Mouse (Mus musculus) left cerebral cortex, postnatal 14 days (tissue): ENCODE data around the gene Kdm4d. TPM values are rescaled to one million over a fixed set of nuclear protein-coding genes. Genes with fewer than 3 reads are reported as not detected.

Experiments used
- DNase-seq, 2 experiments: peaks; one replicate each; pipeline ENCODE4 v3.0.0; 2021 to 2022; ENCODE audit warnings: low spot score in 2 of 2, mixed read lengths in 1 of 2
- intact Hi-C: fragments of 180-260 bp; cut with DNase I; formaldehyde crosslinking; loops from one replicate; pipeline ENCODE4 v1.15.1; 2025
- long read RNA-seq, 2 experiments: library from polyadenylated mRNA; stranded (forward); transcript quantifications; one replicate each; pipeline ENCODE4 v2.0.0; 2021
- total RNA-seq, 2 experiments: library from RNA; stranded (reverse); gene quantifications; 2 replicates each; pipeline ENCODE4 v1.2.3; 2021

Gene Kdm4d
- 1 to 10 TPM; 1.4 to 1.6 TPM for total RNA-seq
- long read RNA-seq, experiment 1, partial matches to known transcripts, result 1 of 6 reads
- long read RNA-seq, experiment 1, other reads (novel, unspliced or antisense), result 2 of 6 reads
- long read RNA-seq, experiment 2, partial matches to known transcripts, result 0 of 2 reads
- long read RNA-seq, experiment 2, other reads (novel, unspliced or antisense), result 1 of 2 reads

DNA sequence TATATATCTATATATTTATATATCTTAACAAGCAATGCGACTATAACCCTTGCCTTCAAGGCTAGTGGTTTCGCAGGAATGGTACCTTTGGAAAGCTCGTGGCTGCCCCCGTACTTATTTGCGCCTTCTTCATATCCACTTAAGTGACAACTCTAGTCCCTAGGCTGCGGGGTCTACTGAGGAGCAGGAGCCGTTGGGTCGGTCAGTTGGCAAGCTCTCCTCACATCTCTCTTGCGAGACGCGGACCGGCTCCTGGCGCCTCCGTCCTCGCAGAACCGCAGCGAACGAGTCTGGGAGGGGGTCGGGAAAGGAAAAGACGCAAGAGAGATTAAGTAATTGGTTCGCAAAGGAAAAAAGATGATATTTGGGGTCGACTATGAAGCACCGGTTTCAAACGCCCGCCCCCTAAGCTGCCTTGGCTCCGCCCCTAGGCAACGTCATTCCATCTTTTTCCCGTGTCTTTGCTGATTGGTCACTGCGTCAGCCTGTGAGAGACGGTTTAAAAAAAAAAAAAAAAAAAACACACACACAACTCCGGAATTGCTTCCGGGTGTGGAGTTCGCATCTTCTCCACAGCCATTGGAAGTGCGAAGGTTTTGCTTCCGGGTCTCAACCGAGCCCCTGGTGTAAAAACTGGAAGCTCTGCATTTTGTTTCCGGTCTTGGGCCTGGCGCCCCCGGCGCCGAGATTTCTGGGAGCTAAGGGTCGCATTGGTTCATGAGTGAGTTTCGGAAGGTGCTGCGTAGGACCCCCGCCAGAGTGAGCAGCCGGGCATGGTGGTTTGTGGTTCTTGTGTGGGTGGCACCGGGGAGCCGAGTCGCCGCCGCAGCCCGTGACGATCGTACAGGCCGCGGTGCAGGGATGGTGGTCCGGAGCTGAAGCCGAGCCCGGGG is at the start of gene Kdm4d, which contains the start of gene Cwc15:
Gene Kdm4d (minus strand): TSS at position 460 of the 893 bp plus-strand sequence.
Gene Cwc15 (plus strand): TSS at position 595 of the 893 bp plus-strand sequence.
- DNase-seq, result peak; percentile 97 to 99
- intact Hi-C loops, result no loop called here

- intact Hi-C loops, result no loop called here
- no peak for DNase-seq
Measured at GRCm38 (mm10) chr9:14548366-14548761, 48.1 kb upstream of the Kdm4d start.

DNA sequence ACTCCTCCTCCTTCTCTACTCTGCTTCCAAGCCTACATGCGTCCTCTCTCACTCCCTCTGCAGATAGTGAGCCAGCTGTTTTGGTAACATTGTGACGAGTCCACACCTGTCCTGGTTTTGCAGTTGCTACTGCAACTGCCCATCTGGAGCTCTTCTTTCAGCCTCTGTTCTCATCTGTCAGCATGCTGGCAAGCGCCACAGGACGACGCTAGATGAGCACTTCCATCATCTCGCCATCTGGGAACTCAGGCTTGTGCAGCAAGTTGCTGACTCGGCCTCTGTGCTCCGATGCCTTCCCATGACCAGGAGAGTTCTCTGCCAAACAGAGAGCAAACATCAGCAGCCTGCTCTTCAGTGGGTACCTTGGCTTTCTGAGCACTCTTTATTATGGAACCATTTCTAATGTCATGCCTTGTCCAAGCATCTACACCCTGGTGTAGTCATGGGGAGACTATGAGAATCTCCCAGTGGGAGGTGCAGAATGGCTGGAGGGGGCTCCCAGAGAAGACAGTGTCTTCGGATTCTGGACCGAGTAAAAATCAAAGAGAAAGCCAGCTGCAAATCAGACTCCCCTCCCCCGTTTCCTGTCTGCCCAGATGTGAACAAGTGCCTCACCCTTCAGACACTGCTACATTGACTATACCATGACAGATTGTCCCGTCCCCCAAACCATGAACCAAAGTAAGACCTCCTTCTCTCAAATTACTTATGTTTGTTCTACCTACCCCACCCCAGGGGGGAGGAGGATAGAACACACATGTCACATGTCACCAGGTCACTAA is 47.5 kb upstream of the Kdm4d start:
- no peak for DNase-seq
- intact Hi-C loops, result no loop called here

GRCm38 (mm10) chr9:14544034-14544757 is 43.9 kb upstream of the Kdm4d start:
- intact Hi-C loops, result no loop called here
- DNase-seq, result no peak

GRCm38 (mm10) chr9:14534833-14535456 is 34.7 kb upstream of the Kdm4d start:
- intact Hi-C loops, result no loop called here
- peak in 1 of 2 experiments; percentile 35 for DNase-seq

DNA sequence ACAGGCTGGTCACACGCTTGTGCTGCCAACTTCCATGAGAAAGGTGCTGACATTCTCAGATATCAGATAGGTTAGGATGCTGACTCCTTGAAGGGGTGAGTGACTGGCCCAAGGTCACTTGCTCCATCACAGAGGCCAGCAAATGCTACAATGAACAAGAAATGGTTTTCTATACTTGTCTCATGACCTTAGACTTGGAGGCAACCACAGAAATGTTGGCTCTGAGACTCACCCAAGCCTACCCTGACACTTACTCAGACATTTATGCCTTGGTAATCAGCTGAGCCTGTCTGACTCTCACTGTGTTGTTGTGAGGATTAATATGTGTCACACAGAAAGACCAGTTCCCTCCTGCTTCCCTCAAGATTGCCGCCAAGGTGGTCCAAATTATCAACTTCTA is 33.4 kb upstream of the Kdm4d start:
- DNase-seq, result no peak
- intact Hi-C loops, result no loop called here

- DNase-seq, result no peak
- intact Hi-C loops, result no loop called here
Measured at GRCm38 (mm10) chr9:14532283-14532682, 32.0 kb upstream of the Kdm4d start.

DNA sequence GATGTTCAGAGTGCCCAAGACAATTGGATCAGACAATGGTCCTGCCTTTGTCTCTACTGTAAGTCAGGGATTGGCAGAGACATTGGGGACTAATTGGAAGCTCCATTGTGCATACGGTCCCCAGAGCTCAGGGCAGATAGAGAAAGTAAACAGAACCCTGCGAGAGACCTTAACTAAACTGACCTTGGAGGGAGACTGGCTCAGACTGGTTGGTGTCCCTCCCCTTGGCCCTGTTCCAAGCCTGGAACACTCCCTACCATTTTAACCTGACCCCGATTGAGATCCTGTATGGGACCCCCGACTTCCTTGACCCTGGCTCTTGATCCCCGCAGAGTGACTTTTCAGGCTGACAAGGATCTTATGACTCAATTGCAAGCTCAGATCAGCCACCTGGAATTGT is 29.7 kb upstream of the Kdm4d start:
- intact Hi-C loops, result no loop called here
- no peak for DNase-seq

DNA sequence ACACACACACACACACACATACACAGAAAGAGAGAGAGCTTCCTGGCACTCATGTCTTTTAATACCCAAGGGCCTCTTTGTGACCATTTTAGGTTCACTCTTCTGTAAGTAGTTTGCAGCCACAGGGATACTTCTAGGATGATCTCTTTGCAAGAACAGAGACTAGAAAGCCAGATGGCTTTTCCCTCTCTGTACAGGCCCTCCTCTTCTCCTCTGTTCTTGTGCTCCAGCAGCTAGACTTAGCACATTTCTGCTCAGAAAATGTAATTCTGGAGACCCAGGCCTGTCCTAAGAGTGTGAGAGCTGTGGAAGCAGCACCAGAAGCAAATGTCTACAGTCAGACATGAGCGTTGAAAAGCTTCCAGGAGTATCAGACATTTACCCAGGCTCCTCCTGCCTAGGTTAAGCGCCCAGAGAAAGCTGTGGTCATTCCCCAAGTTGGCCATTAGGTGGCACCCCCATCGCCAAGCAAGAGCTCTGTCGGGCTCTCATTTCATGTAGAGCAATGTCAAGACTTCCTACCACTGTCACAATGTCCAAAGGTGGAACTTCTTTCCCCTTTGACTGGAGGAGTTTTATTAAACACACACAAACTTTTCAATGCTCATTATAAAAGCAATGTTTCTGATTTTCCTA is 23.2 kb upstream of the Kdm4d start:
- DNase-seq, result peak; percentile 85 to 87
- intact Hi-C loops, result loop anchor here (5.0 kb wide), 1 partner anchor 239 kb away; no protein-coding TSS in a partner anchor

DNA sequence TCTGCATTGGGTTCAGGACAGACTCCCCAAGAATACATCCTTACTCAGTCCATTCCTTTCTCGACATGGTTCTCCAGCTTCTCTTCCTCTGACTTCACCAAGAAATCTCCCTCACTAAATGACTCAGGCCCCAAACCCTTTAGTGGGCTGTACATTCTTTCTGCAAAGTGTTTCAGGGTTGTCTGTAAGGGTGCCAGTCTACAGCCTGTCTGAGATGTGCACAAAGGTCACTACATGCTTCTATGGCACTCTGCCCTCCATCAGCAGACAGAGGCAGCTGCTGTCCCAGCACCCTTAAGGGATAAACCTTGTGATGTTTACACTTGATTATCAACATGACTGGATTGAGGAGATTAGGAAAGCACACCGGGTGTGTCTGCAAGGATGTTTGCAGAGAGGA is 21.4 kb upstream of the Kdm4d start:
- no peak for DNase-seq
- intact Hi-C loops, result loop anchor here (1.0 to 5.0 kb wide), 2 partner anchors 178 to 241 kb away; no protein-coding TSS in a partner anchor

- intact Hi-C loops, result loop anchor here (5.0 kb wide), 1 partner anchor 241 kb away; no protein-coding TSS in a partner anchor
Measured at GRCm38 (mm10) chr9:14520971-14521670, 20.8 kb upstream of the Kdm4d start.

GRCm38 (mm10) chr9:14518105-14518504 is 17.8 kb upstream of the Kdm4d start:
- DNase-seq, result no peak
- intact Hi-C loops, result no loop called here

More at GRCm38 (mm10) chr9:14520971-14521670, 20.8 kb upstream of the Kdm4d start:
- no peak for DNase-seq

- no peak for DNase-seq
- intact Hi-C loops, result no loop called here
Measured at GRCm38 (mm10) chr9:14517296-14517695, 17.0 kb upstream of the Kdm4d start.

GRCm38 (mm10) chr9:14512633-14513445 is 12.6 kb upstream of the Kdm4d start:
- DNase-seq, result peak; percentile 31 to 58
- intact Hi-C loops, result loop anchor here (2.0 kb wide), 1 partner anchor 186 kb away; no protein-coding TSS in a partner anchor

- no peak for DNase-seq
- intact Hi-C loops, result no loop called here
Measured at GRCm38 (mm10) chr9:14500916-14501424, 688 bp upstream of the Kdm4d start.

GRCm38 (mm10) chr9:14498896-14499705 is 1.2 kb downstream of the Kdm4d start:
- intact Hi-C loops, result loop anchor here (10.0 kb wide), 1 partner anchor 114 kb away; the partner anchor contains the start of gene Endod1
- no peak for DNase-seq
